In genomic region chr7:97722278-97722918, GRCm38 (mm10) we compare ENCODE assay signal across 19 mouse cellular contexts. TPM values are rescaled to one million over a fixed set of nuclear protein-coding genes. Genes with fewer than 3 reads are reported as not detected.
DNase-seq lines count a peak whose midpoint lies in the region; ATAC-seq and TF ChIP-seq lines count a peak whose summit lies in the region.
"Had no signal": no experiment of that assay in that cellular context is flagged by ENCODE, and none has a peak within 500 bp of the region (broad histone marks: within the 10 kb centered on the region; RNA-seq: fewer than 3 reads in every experiment).

No protein-coding gene starts in this region.

- peak; percentile 61; the same call in 1 of the 2 replicates for ATAC-seq in forebrain, embryonic 14.5 days
- no peak for ATAC-seq in forebrain, embryonic 11.5 days (replicated peaks; ENCODE audit: low FRiP score)
- ATAC-seq in megakaryocyte-erythroid progenitor cell, adult 5-6 weeks (replicated peaks; ENCODE audit: low FRiP score, low TSS enrichment, poor library complexity, severe bottlenecking), result 0 out of 2 replicates have a peak, but pooled peaks have one; percentile 15
- ATAC-seq: midbrain, embryonic 16.5 days had no signal

- no peak for TF ChIP-seq POLR2A in lung, adult 2 months (IDR thresholded peaks at IDR 0.05; ENCODE audit: borderline replicate concordance, extremely low read depth, low read depth, low read length)

- no peak for TF ChIP-seq CTCF in lung, adult 2 months (IDR thresholded peaks at IDR 0.05; ENCODE audit: insufficient read depth, low read length)

- H3K9ac ChIP-seq in forebrain, embryonic 14.5 days (ENCODE audit: low read length), result no peak overlapping the region
- no peak overlapping the region for H3K9ac ChIP-seq in forebrain, embryonic 11.5 days (ENCODE audit: low read length)
- H3K9ac ChIP-seq: hindbrain, embryonic 12.5 days; liver, embryonic 14.5 days; neural tube, embryonic 15.5 days had no signal

- H3K4me2 ChIP-seq in forebrain, embryonic 14.5 days (ENCODE audit: low read length), result no peak overlapping the region
- H3K4me2 ChIP-seq in forebrain, embryonic 11.5 days (ENCODE audit: low read depth, low read length, severe bottlenecking), result no peak overlapping the region
- H3K4me2 ChIP-seq: hindbrain, embryonic 12.5 days; neural tube, embryonic 15.5 days had no signal

- no peak overlapping the region for H3K27ac ChIP-seq in forebrain, embryonic 14.5 days (ENCODE audit: low read depth, low read length)
- H3K27ac ChIP-seq in forebrain, embryonic 11.5 days (ENCODE audit: low read depth, low read length), result no peak overlapping the region
- H3K27ac ChIP-seq: hindbrain, embryonic 12.5 days; kidney, postnatal 0 days; liver, embryonic 14.5 days; neural tube, embryonic 15.5 days; stomach, postnatal 0 days had no signal

- DNase-seq in forebrain, embryonic 14.5 days (ENCODE audit: low spot score), result peak; percentile 63
- no peak for DNase-seq in forebrain, embryonic 11.5 days (ENCODE audit: low spot score)
- DNase-seq in layer of hippocampus, adult 9-11 months, result peak; percentile 71
- DNase-seq in layer of hippocampus, postnatal 10 days (ENCODE audit: low spot score in 2 of 2), result no peak
- peak; percentile 53 to 71 for DNase-seq in thymus, postnatal 36 days
- DNase-seq in urinary bladder, postnatal 14 days (ENCODE audit: low spot score), result no peak
- DNase-seq in lung, adult 2 months, result no peak
- DNase-seq: adrenal gland, postnatal 25 days; cerebellum, adult 8-10 months; kidney, adult 18-20 months; right cerebral cortex, postnatal 25 days had no signal

- H3K27me3 ChIP-seq in forebrain, embryonic 14.5 days (replicated peaks; ENCODE audit: control insufficient read depth, insufficient read depth, low read length), result no peaks in the 10 kb centered on the region
- no peaks in the 10 kb centered on the region for H3K27me3 ChIP-seq in forebrain, embryonic 11.5 days (ENCODE audit: control insufficient read depth, insufficient read depth, low read length)
- H3K27me3 ChIP-seq: hindbrain, embryonic 12.5 days; neural tube, embryonic 15.5 days had no signal

- H3K36me3 ChIP-seq in forebrain, embryonic 14.5 days (ENCODE audit: control insufficient read depth, insufficient read depth, low read length), result peaks cover 56% of the 10 kb centered on the region
- H3K36me3 ChIP-seq in forebrain, embryonic 11.5 days (ENCODE audit: control insufficient read depth, insufficient read depth, low read length), result no peaks in the 10 kb centered on the region; the same call in 1 of the 2 replicates

- 84% methylated on average over 7 of the region's 7 CpGs for WGBS in forebrain, embryonic 14.5 days
- WGBS in forebrain, embryonic 11.5 days, result 93% methylated on average over 7 of the region's 7 CpGs
- 87% methylated on average over 7 of the region's 7 CpGs for WGBS in lung, adult 2 months

- H3K4me3 ChIP-seq in forebrain, embryonic 14.5 days (ENCODE audit: low read depth, low read length), result no peak overlapping the region
- H3K4me3 ChIP-seq in forebrain, embryonic 11.5 days (ENCODE audit: low read depth, low read length), result no peak overlapping the region
- no peak overlapping the region for H3K4me3 ChIP-seq in lung, adult 2 months (replicated peaks; ENCODE audit: extremely low read depth, low read depth, low read length)
- H3K4me3 ChIP-seq: hindbrain, embryonic 12.5 days; neural tube, embryonic 15.5 days had no signal

- H3K4me1 ChIP-seq in forebrain, embryonic 14.5 days (ENCODE audit: control insufficient read depth, insufficient read depth, low read length), result no peaks in the 10 kb centered on the region
- no peaks in the 10 kb centered on the region for H3K4me1 ChIP-seq in forebrain, embryonic 11.5 days (replicated peaks; ENCODE audit: control insufficient read depth, insufficient read depth, low read length)
- H3K4me1 ChIP-seq in lung, adult 2 months (ENCODE audit: control insufficient read depth, insufficient read depth, low read length), result no peaks in the 10 kb centered on the region
- H3K4me1 ChIP-seq: hindbrain, embryonic 12.5 days; neural tube, embryonic 15.5 days had no signal

- no peaks in the 10 kb centered on the region for H3K9me3 ChIP-seq in forebrain, embryonic 14.5 days (replicated peaks; ENCODE audit: control insufficient read depth, low read length)
- H3K9me3 ChIP-seq in forebrain, embryonic 11.5 days (ENCODE audit: control insufficient read depth, low read length), result no peaks in the 10 kb centered on the region
- H3K9me3 ChIP-seq: G1E; hindbrain, embryonic 12.5 days; neural tube, embryonic 15.5 days had no signal

RNA-seq across cellular contexts. Expression of gene Aqp11, which starts 15.7 kb away (rescaled TPM):
- 9.3 and 12.8 TPM in 2 replicates for polyA plus RNA-seq in forebrain, embryonic 14.5 days (2014; fragmentation: Nextera tagmentation; extraction: Ambion mirVana)
- polyA plus RNA-seq in forebrain, embryonic 11.5 days (2014; fragmentation: Nextera tagmentation; extraction: Ambion mirVana), result 4.6 and 4.8 TPM in 2 replicates
- 10 to 100 TPM; 39.7 to 39.9 TPM for total RNA-seq in layer of hippocampus, postnatal 10 days (2021)
- total RNA-seq in megakaryocyte-erythroid progenitor cell, adult 5-6 weeks (2014; fragmentation: Nextera tagmentation), result 16.4 and 23.0 TPM in 2 replicates
- 6.9 and 8.5 TPM in 2 replicates for total RNA-seq in megakaryocyte-erythroid progenitor cell, adult 5-6 weeks (2017)
- polyA plus RNA-seq in lung, adult 2 months (2012; rRNA removed), result 5.0 and 5.4 TPM in 2 replicates

RNA-seq across cellular contexts. Expression of gene Clns1a, which starts 26.0 kb away (rescaled TPM):
- 229 and 233 TPM in 2 replicates for polyA plus RNA-seq in forebrain, embryonic 14.5 days (2014; fragmentation: Nextera tagmentation; extraction: Ambion mirVana)
- polyA plus RNA-seq in forebrain, embryonic 11.5 days (2014; fragmentation: Nextera tagmentation; extraction: Ambion mirVana), result 250 and 257 TPM in 2 replicates
- total RNA-seq in layer of hippocampus, postnatal 10 days (2021), result 10 to 100 TPM; 68.7 to 74.9 TPM
- 118 and 121 TPM in 2 replicates for total RNA-seq in megakaryocyte-erythroid progenitor cell, adult 5-6 weeks (2014; fragmentation: Nextera tagmentation)
- 181 and 238 TPM in 2 replicates for total RNA-seq in megakaryocyte-erythroid progenitor cell, adult 5-6 weeks (2017)
- polyA plus RNA-seq in lung, adult 2 months (2012; rRNA removed), result 20.4 and 21.6 TPM in 2 replicates

Comparison
In these comparisons a context has a peak if more than half of its experiments do, and no peak if none do; other contexts are left out.
1. DNase-seq: peak in forebrain, embryonic 14.5 days (single experiment), layer of hippocampus, adult 9-11 months (single experiment) and thymus, postnatal 36 days (2 of 2); none in forebrain, embryonic 11.5 days (single experiment), layer of hippocampus, postnatal 10 days (0 of 2), urinary bladder, postnatal 14 days (single experiment) and lung, adult 2 months (single experiment).
2. RNA of gene Clns1a, which starts 26.0 kb away (polyA plus RNA-seq): 250 to 257 TPM in forebrain, embryonic 11.5 days and 229 to 233 TPM in forebrain, embryonic 14.5 days; 20.4 to 21.6 TPM in lung, adult 2 months; every median in the first group is over 10 times any median in the second.